ENCODE assay signal across 8 mouse cellular contexts in genomic region chr7:36709239-36709638, GRCm38 (mm10). TPM values are rescaled to one million over a fixed set of nuclear protein-coding genes. Genes with fewer than 3 reads are reported as not detected.
DNase-seq lines count a peak whose midpoint lies in the region; ATAC-seq and TF ChIP-seq lines count a peak whose summit lies in the region.
"Had no signal": no experiment of that assay in that cellular context is flagged by ENCODE, and none has a peak within 500 bp of the region (broad histone marks: within the 10 kb centered on the region; RNA-seq: fewer than 3 reads in every experiment).

No protein-coding gene starts in this region.

- TF ChIP-seq POLR2A in lung, adult 2 months (IDR thresholded peaks at IDR 0.05; ENCODE audit: borderline replicate concordance, extremely low read depth, low read depth, low read length), result no peak

- WGBS in lung, adult 2 months, result 26% methylated on average over 2 of the region's 2 CpGs
- WGBS in embryonic facial prominence, embryonic 12.5 days, result 22% methylated on average over 2 of the region's 2 CpGs

- peak; percentile 45 for TF ChIP-seq CTCF in lung, adult 2 months (IDR thresholded peaks at IDR 0.05; ENCODE audit: insufficient read depth, low read length)

- H3K4me2 ChIP-seq in embryonic facial prominence, embryonic 12.5 days (replicated peaks), result no peak overlapping the region
- H3K4me2 ChIP-seq: liver, embryonic 15.5 days had no signal

- H3K9ac ChIP-seq in embryonic facial prominence, embryonic 12.5 days, result 0 out of 2 replicates have a peak overlapping the region, but pooled peaks have one; percentile 8
- H3K9ac ChIP-seq: liver, embryonic 15.5 days had no signal

- H3K9me3 ChIP-seq in embryonic facial prominence, embryonic 12.5 days, result no peaks in the 10 kb centered on the region
- H3K9me3 ChIP-seq: liver, embryonic 15.5 days had no signal

- H3K36me3 ChIP-seq in embryonic facial prominence, embryonic 12.5 days, result no peaks in the 10 kb centered on the region
- H3K36me3 ChIP-seq: liver, embryonic 15.5 days had no signal

- H3K4me3 ChIP-seq in lung, adult 2 months (replicated peaks; ENCODE audit: extremely low read depth, low read depth, low read length), result no peak overlapping the region
- H3K4me3 ChIP-seq in embryonic facial prominence, embryonic 12.5 days, result no peak overlapping the region
- H3K4me3 ChIP-seq: liver, embryonic 15.5 days had no signal

- H3K27me3 ChIP-seq in embryonic facial prominence, embryonic 12.5 days, result no peaks in the 10 kb centered on the region; the same call in 1 of the 2 replicates
- H3K27me3 ChIP-seq: liver, embryonic 15.5 days had no signal

- peak overlapping the region; percentile 30; the same call in 1 of the 2 replicates for H3K27ac ChIP-seq in embryonic facial prominence, embryonic 12.5 days
- H3K27ac ChIP-seq: liver, embryonic 15.5 days had no signal

- DNase-seq in lung, adult 2 months, result no peak
- no peak for DNase-seq in lung, postnatal 25 days (ENCODE audit: low spot score)
- DNase-seq in heart, postnatal 4 days, result peak; percentile 69
- peak; percentile 80 for DNase-seq in lung, postnatal 10 days
- DNase-seq in testis, postnatal 14 days (ENCODE audit: low spot score), result peak; percentile 26

- peaks cover 3% of the 10 kb centered on the region; the same call in 1 of the 2 replicates for H3K4me1 ChIP-seq in lung, adult 2 months (ENCODE audit: control insufficient read depth, insufficient read depth, low read length)
- H3K4me1 ChIP-seq in embryonic facial prominence, embryonic 12.5 days, result peaks cover 32% of the 10 kb centered on the region
- H3K4me1 ChIP-seq: liver, embryonic 15.5 days had no signal

- ATAC-seq in embryonic facial prominence, embryonic 12.5 days (ENCODE audit: insufficient number of reproducible peaks, insufficient read depth, low FRiP score, low TSS enrichment), result peak; percentile 42; the same call in 1 of the 2 replicates
- ATAC-seq in erythroid progenitor cell, adult 5-6 weeks (replicated peaks; ENCODE audit: low FRiP score, poor library complexity, severe bottlenecking), result no peak

RNA-seq across cellular contexts. Expression of gene Tshz3, which starts 11.3 kb away (rescaled TPM):
- polyA plus RNA-seq in lung, adult 2 months (2012; rRNA removed), result 3.2 and 5.1 TPM in 2 replicates
- polyA plus RNA-seq in embryonic facial prominence, embryonic 12.5 days (2016; fragmentation: Nextera tagmentation; extraction: Ambion mirVana), result 8.8 and 10.5 TPM in 2 replicates
- 1 to 10 TPM; 5.5 to 6.1 TPM for total RNA-seq in heart, postnatal 4 days (2021)
- total RNA-seq in erythroid progenitor cell, adult 5-6 weeks (2015; ENCODE audit: low replicate concordance), result 0.42 TPM in 1 of 2 replicates, not detected in the other
- total RNA-seq in erythroid progenitor cell, adult 5-6 weeks (2017; ENCODE audit: low replicate concordance), result not detected in 2 replicates

Comparison
In these comparisons a context has a peak if more than half of its experiments do, and no peak if none do; other contexts are left out.
1. DNase-seq: peak in heart, postnatal 4 days (single experiment), lung, postnatal 10 days (single experiment) and testis, postnatal 14 days (single experiment); none in lung, adult 2 months (single experiment) and lung, postnatal 25 days (single experiment).
2. RNA of gene Tshz3, which starts 11.3 kb away (total RNA-seq): 5.5 to 6.1 TPM in heart, postnatal 4 days; 0.42 TPM in erythroid progenitor cell, adult 5-6 weeks; every median in the first group is over 4 times any median in the second.